Mouse (Mus musculus): ENCODE data around the gene Slc1a1. TPM values are rescaled to one million over a fixed set of nuclear protein-coding genes. Genes with fewer than 3 reads are reported as not detected.
A peak's percentile ranks its signal among the peaks of the same experiment; 100 is the strongest.

Slc1a1 gene
- polyA plus RNA-seq, 1 experiment from 2014 or later, result 20.5 TPM

- 59% methylated on average over 6 of the region's 6 CpGs for WGBS
- H3K27ac ChIP-seq, result no peak overlapping the region
- H3K9me3 ChIP-seq (replicated peaks; ENCODE audit: low read length), result no peaks in the 10 kb centered on the region
- ATAC-seq (replicated peaks; ENCODE audit: low FRiP score, low read depth) (no peak), DNase-seq (ENCODE audit: low spot score) (no peak)
- H3K4me1 ChIP-seq (replicated peaks; ENCODE audit: insufficient read depth, low read length), result no peaks in the 10 kb centered on the region
- no peak for TF ChIP-seq CTCF (IDR thresholded peaks at IDR 0.05; ENCODE audit: low read depth)
- H3K36me3 ChIP-seq (ENCODE audit: insufficient read depth, low read length), result no peaks in the 10 kb centered on the region
- H3K4me2 ChIP-seq (ENCODE audit: low read length), result no peak overlapping the region
- no peak overlapping the region for H3K9ac ChIP-seq (ENCODE audit: low read depth, low read length)
- no peak overlapping the region for H3K4me3 ChIP-seq (replicated peaks; ENCODE audit: low read depth, low read length)
- H3K27me3 ChIP-seq (ENCODE audit: insufficient read depth, low read length), result 0 out of 2 replicates have a peak, but pooled peaks cover 2% of the 10 kb centered on the region
Observed at GRCm38 (mm10) chr19:28800448-28800847, 34.4 kb upstream of the Slc1a1 start.

- ATAC-seq (replicated peaks; ENCODE audit: low FRiP score, low read depth) (no peak), DNase-seq (ENCODE audit: low spot score) (no peak)
- Histone ChIP-seq H3K36me3 (ENCODE audit: insufficient read depth, low read length) (no peaks in the 10 kb centered on the region), H3K4me2 (ENCODE audit: low read length) (no peak overlapping the region), H3K4me3 (replicated peaks; ENCODE audit: low read depth, low read length) (no peak overlapping the region), H3K9ac (ENCODE audit: low read depth, low read length) (no peak overlapping the region), H3K4me1 (replicated peaks; ENCODE audit: insufficient read depth, low read length) (no peaks in the 10 kb centered on the region), H3K27ac (no peak overlapping the region), H3K27me3 (ENCODE audit: insufficient read depth, low read length) (no peaks in the 10 kb centered on the region), H3K9me3 (replicated peaks; ENCODE audit: low read length) (no peaks in the 10 kb centered on the region)
- 96% methylated on average over 6 of the region's 6 CpGs for WGBS
- TF ChIP-seq CTCF (IDR thresholded peaks at IDR 0.05; ENCODE audit: low read depth), result no peak
Observed at GRCm38 (mm10) chr19:28806276-28806675, 28.6 kb upstream of the Slc1a1 start.

GRCm38 (mm10) chr19:28806821-28807496, 27.9 kb upstream of the Slc1a1 start:
- H3K27me3 ChIP-seq (ENCODE audit: insufficient read depth, low read length), result no peaks in the 10 kb centered on the region
- H3K4me2 ChIP-seq (ENCODE audit: low read length), result no peak overlapping the region
- TF ChIP-seq CTCF (IDR thresholded peaks at IDR 0.05; ENCODE audit: low read depth), result no peak
- no peaks in the 10 kb centered on the region for H3K4me1 ChIP-seq (replicated peaks; ENCODE audit: insufficient read depth, low read length)
- ATAC-seq (replicated peaks; ENCODE audit: low FRiP score, low read depth) (no peak), DNase-seq (ENCODE audit: low spot score) (no peak)
- 91% methylated on average over 11 of the region's 11 CpGs for WGBS
- no peak overlapping the region for H3K27ac ChIP-seq
- no peaks in the 10 kb centered on the region for H3K9me3 ChIP-seq (replicated peaks; ENCODE audit: low read length)
- no peak overlapping the region for H3K9ac ChIP-seq (ENCODE audit: low read depth, low read length)
- no peak overlapping the region for H3K4me3 ChIP-seq (replicated peaks; ENCODE audit: low read depth, low read length)
- H3K36me3 ChIP-seq (ENCODE audit: insufficient read depth, low read length), result no peaks in the 10 kb centered on the region

GRCm38 (mm10) chr19:28807497-28807871, 27.4 kb upstream of the Slc1a1 start:
- DNase-seq (ENCODE audit: low spot score), result no peak
- Histone ChIP-seq H3K9ac (ENCODE audit: low read depth, low read length) (no peak overlapping the region), H3K4me2 (ENCODE audit: low read length) (no peak overlapping the region), H3K27ac (no peak overlapping the region), H3K4me1 (replicated peaks; ENCODE audit: insufficient read depth, low read length) (no peaks in the 10 kb centered on the region), H3K9me3 (replicated peaks; ENCODE audit: low read length) (no peaks in the 10 kb centered on the region), H3K36me3 (ENCODE audit: insufficient read depth, low read length) (no peaks in the 10 kb centered on the region), H3K4me3 (replicated peaks; ENCODE audit: low read depth, low read length) (no peak overlapping the region), H3K27me3 (ENCODE audit: insufficient read depth, low read length) (no peaks in the 10 kb centered on the region)
- 50% methylated on average over 2 of the region's 2 CpGs for WGBS
- TF ChIP-seq CTCF (IDR thresholded peaks at IDR 0.05; ENCODE audit: low read depth), result no peak
- no peak for ATAC-seq (replicated peaks; ENCODE audit: low FRiP score, low read depth)

GRCm38 (mm10) chr19:28818286-28818685, 16.6 kb upstream of the Slc1a1 start:
- Histone ChIP-seq H3K9ac (ENCODE audit: low read depth, low read length) (no peak overlapping the region), H3K4me1 (replicated peaks; ENCODE audit: insufficient read depth, low read length) (no peaks in the 10 kb centered on the region), H3K4me2 (ENCODE audit: low read length) (no peak overlapping the region), H3K9me3 (replicated peaks; ENCODE audit: low read length) (no peaks in the 10 kb centered on the region), H3K27me3 (ENCODE audit: insufficient read depth, low read length) (no peaks in the 10 kb centered on the region), H3K36me3 (ENCODE audit: insufficient read depth, low read length) (no peaks in the 10 kb centered on the region), H3K27ac (no peak overlapping the region), H3K4me3 (replicated peaks; ENCODE audit: low read depth, low read length) (no peak overlapping the region)
- DNase-seq (ENCODE audit: low spot score), result peak; percentile 67
- 81% methylated on average over 4 of the region's 4 CpGs for WGBS
- ATAC-seq (replicated peaks; ENCODE audit: low FRiP score, low read depth), result no peak
- TF ChIP-seq CTCF (IDR thresholded peaks at IDR 0.05; ENCODE audit: low read depth), result no peak

- Histone ChIP-seq H3K4me1 (replicated peaks; ENCODE audit: insufficient read depth, low read length) (no peaks in the 10 kb centered on the region), H3K4me3 (replicated peaks; ENCODE audit: low read depth, low read length) (no peak overlapping the region), H3K4me2 (ENCODE audit: low read length) (peak overlapping the region; percentile 34; the same call in 1 of the 2 replicates), H3K9me3 (replicated peaks; ENCODE audit: low read length) (no peaks in the 10 kb centered on the region), H3K27ac (no peak overlapping the region), H3K9ac (ENCODE audit: low read depth, low read length) (0 out of 2 replicates have a peak overlapping the region, but pooled peaks have one; percentile 18), H3K36me3 (ENCODE audit: insufficient read depth, low read length) (no peaks in the 10 kb centered on the region), H3K27me3 (ENCODE audit: insufficient read depth, low read length) (no peaks in the 10 kb centered on the region)
- DNase-seq (ENCODE audit: low spot score) (peak; percentile 37), ATAC-seq (replicated peaks; ENCODE audit: low FRiP score, low read depth) (no peak)
- TF ChIP-seq CTCF (IDR thresholded peaks at IDR 0.05; ENCODE audit: low read depth), result no peak
- WGBS, result 31% methylated on average over 15 of the region's 15 CpGs
Observed at GRCm38 (mm10) chr19:28827697-28828328, 7.0 kb upstream of the Slc1a1 start.

Measured in kidney, postnatal 0 days (tissue).